Mouse (Mus musculus) CD4-positive, CD25-positive, alpha-beta regulatory T cell, adult 4 months (primary cell): Measurements from ENCODE around the gene Plppr1. TPM values are rescaled to one million over a fixed set of nuclear protein-coding genes. Genes with fewer than 3 reads are reported as not detected.
"Not testable (repeated sequence)": the region's sequence is repeated elsewhere in the genome, so short reads cannot be mapped to it uniquely, and the experiment has no call there.

Experiments
- ATAC-seq: one replicate; pipeline ENCODE4 v1.8.0; 2017
- polyA plus RNA-seq, 2 experiments: library from polyadenylated mRNA; unstranded; fragments of 100-300 nt; shearing (Covaris generic); gene quantifications; one replicate each; pipeline ENCODE4 v1.2.1; 2017

Gene Plppr1
- polyA plus RNA-seq, 2 experiments from 2014 or later, result 0.13 TPM; not detected in 1

DNA sequence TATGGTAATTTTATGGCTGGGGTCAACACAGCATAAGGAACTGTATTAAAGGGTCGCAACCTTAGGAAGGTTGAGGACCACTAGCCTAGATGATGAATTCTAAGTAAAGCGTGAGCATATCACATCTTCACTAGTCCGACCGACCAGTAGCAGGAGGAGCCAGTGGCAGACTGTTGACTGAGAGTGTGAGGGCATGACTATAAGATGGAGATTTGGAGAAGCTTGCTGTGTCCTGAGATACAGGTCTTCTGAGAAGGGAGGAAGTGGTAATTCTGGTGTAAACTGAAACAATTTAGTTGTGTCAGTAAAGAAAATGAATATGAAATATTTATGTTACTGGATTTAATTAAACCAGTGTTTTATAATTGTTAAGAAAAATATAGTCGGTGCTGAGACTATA is 180.4 kb downstream of the Plppr1 start:
- no peak for ATAC-seq

DNA sequence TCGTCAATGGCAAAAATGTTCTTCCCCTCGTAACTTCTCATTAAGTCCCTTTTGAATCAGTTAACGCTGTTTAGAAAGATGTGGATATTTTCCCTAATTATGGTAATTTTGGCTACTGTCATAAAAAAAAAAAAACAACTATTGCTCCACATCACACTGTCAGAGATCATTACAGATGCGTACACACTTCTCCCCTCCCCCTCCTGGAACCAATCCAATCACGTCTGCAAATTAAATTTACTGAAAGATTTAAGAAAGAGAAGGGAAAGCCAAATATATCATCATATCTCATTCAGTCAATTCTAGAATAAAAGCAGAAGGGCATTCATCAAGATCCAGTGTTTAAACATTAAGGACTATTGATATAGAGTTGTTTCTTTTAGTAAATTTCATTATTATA is 185.7 kb downstream of the Plppr1 start:
- ATAC-seq, result no peak

GRCm38 (mm10) chr4:49245274-49245673 is 186.2 kb downstream of the Plppr1 start:
- no peak for ATAC-seq

DNA sequence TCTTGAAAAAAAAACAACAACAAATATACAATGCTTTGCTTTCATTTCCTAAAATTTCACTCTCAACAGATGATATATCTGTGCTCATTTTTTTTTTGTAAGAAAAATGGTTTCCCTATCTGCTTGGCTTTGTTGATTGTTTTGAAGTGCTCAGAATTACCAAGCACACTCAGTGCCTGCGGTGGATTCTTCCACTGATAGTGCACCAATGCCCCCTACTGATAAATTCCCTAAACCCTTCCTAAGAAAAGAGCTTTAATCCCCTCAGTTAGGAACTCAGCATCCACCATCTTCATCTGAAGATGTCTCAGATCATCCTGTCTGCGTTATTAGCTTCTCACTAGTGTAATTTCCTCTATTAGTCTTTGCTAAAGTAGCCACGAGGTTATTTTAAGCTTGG is 192.2 kb downstream of the Plppr1 start:
- no peak for ATAC-seq

GRCm38 (mm10) chr4:49252169-49252568 is 193.1 kb downstream of the Plppr1 start:
- no peak for ATAC-seq

- no peak for ATAC-seq
Observed at GRCm38 (mm10) chr4:49278515-49278914, 219.4 kb downstream of the Plppr1 start.

GRCm38 (mm10) chr4:49284692-49285291 is 225.7 kb downstream of the Plppr1 start:
- ATAC-seq, result no peak

DNA sequence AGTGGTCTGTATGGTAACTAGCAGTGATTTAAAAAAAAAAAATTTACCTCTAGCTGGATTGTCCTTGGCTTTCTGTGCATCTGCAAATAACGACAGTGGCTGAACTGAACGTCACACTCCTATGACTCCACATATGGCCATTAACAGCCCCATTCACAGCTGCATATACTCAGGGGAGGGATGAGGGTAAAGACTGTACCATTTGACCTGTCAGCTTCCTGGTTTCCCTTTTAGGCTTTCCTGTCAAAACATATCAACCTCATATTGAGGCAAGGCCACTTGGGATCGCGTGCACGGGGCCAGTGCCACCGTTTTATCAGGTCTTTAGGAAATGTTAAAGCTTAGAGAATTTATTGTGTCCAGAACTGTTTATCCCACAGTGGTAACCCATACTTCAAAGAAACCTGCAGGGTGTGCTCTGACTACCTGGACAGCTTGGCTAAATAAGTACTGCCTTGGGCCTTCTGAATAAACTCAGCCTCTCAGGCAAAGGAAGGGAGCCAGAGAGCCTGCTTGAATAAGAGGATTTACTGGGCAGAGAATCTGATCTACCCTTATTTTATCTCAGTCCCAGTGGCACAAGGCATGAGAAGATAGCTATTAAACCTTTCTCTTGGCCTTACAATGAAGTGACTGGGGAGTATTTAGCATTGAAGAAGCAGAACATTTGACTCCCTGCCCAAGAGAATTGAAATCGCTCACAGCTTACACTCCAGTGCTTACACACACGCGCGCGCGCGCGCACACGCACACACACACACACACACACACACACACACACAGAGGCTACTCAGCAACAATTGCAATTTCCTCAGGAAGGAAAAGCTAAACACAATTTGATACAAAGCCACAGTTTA is 226.5 kb downstream of the Plppr1 start:
- ATAC-seq, result no peak

DNA sequence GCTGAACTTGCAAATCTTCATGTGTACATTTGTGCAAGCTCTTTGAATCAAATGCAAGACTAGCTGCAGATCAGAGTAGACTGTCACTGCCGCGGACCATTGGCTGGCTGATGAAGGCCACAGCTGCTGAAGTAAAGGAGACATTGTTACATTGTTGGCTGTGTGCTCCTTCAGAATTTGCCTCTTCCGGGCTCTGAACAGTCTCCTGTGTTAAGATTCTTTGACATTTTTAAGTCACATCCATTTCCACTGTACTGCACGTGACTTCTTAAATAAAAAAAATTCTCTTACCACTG is 227.1 kb downstream of the Plppr1 start:
- no peak for ATAC-seq

DNA sequence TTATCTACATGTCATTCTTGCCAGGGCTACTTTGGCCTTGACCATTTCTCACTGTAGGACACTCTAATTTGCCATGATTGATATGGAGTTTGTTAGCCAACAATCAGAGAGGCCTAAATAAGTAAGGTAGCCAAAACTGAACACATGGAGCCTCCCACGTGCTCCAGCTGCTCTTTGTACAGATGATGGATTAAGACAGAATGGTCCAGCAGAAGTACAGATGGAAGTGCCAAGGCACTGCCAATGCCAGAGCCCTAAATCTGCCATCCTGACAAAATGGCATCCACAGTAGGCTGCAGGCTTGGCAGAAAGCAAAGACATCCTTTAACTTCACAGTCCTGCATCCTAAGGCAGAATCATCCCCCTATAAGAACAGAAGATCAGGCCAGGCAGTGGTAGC is 237.4 kb downstream of the Plppr1 start:
- no peak for ATAC-seq

DNA sequence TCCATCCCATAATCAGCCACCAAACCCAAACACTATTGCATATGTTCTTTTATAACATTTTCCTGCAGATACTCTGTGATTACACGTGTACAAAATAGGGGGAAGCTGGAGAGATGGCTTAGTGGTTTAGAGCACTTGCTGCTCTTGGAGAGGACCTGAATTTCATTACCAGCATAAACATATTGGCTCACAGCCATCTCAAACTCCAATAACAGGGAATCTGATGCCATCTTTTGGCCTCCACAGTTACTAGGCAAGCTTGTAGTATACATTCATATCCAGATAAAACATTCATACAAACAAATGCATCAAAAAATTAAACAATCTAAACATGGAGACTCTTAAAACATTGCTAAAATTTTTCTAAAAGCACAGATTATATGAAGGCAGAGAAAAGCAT is 240.5 kb downstream of the Plppr1 start:
- no peak for ATAC-seq

- no peak for ATAC-seq
Observed at GRCm38 (mm10) chr4:49321903-49322635, 263.0 kb downstream of the Plppr1 start.

DNA sequence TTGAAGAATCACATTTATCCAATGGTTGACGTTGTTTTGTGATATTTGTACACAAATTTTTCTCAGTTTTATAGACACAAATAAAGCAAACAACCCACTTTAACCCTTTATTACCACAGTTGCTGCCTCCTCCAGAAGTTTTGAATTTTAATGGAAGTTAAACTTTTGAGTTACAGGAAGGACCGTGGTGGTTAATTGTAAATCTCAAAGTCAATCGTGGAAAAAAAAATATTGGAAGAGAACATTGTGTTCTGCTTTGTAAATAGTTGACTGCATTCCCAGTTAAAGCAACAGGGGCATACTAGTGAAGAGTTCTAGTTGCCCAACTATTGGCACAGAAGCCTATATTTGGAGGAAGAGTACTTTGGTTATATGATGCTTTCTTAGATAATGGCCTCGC is 278.9 kb downstream of the Plppr1 start:
- ATAC-seq, result not testable (repeated sequence)

- not testable (repeated sequence) for ATAC-seq
Observed at GRCm38 (mm10) chr4:49340091-49340490, 281.0 kb downstream of the Plppr1 start.

DNA sequence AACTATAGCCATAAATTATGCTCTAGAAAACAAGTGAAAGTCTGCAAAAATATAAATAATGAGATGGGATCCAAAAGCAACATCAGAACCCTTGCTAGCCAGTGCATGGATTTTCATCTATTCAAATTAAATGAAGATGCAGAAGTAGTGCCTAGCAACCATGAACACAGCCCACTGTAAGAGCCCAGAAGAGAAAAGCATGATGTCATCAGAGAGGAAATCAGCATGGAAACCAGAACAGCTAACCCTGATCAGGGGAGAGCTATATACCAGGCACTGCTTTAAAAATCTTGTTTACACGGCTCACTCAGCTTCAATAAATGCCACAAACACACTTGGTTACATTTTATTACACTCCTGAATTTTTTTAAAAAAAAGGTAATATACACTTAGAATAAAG is 288.9 kb downstream of the Plppr1 start:
- not testable (repeated sequence) for ATAC-seq

DNA sequence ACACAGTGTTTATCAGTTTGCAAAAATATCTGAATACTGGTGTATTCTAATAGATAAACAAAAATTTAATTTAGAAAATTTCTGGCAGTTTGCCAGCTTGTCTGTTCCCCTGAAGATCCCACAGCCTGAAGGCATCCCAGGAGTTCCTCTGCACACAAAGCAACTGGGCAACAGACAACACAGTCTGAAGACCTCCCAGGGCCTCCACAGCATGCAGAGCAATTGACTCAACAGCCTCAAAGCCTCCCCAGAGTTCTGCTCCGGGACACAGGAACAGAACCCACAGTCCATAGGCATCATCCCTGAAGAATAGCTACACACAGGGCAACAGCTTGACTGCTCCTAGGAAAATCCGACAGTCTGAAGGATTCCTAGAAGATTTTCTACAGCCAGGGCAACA is 289.6 kb downstream of the Plppr1 start:
- ATAC-seq, result no peak

DNA sequence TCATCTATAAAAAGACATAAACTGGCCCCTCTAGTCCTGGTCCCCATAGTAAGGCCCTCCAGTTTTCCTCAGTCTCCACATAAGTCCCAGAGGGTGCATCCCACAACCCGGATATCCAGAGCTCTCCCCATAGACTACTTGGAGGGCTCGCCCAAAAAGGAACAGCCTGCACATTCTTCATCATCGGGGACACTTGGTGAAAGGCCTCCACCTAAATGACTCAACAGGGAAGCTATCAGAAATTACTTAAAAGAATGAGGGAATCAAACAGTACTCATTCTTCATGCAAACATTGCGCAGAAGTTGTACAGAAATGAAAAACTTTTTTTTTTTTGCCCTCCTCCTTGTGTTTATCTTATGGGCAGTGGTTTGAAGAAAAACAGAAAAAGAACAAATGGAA is 291.4 kb downstream of the Plppr1 start:
- ATAC-seq, result no peak

- no peak for ATAC-seq
Observed at GRCm38 (mm10) chr4:49357097-49357496, 298.0 kb downstream of the Plppr1 start.

DNA sequence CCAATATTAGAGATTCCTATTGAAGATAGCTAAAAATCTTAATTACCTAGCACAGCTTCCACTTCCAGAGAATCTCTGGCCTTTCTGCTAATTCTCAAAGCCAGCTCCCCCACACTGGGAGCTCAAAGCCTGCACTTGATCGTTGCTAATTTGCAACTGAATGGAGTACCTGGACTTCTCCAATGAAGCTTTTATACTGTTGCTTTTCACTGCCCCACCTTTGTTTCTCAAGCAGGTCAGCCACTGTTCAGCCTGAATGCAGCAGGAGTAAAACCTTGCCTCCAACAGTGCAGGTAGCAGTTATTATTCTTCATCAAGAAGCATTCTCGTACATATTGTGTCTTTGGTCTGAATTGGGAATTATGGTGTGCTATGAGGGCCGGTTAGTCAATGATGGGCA is 309.0 kb downstream of the Plppr1 start:
- ATAC-seq, result not testable (repeated sequence)

DNA sequence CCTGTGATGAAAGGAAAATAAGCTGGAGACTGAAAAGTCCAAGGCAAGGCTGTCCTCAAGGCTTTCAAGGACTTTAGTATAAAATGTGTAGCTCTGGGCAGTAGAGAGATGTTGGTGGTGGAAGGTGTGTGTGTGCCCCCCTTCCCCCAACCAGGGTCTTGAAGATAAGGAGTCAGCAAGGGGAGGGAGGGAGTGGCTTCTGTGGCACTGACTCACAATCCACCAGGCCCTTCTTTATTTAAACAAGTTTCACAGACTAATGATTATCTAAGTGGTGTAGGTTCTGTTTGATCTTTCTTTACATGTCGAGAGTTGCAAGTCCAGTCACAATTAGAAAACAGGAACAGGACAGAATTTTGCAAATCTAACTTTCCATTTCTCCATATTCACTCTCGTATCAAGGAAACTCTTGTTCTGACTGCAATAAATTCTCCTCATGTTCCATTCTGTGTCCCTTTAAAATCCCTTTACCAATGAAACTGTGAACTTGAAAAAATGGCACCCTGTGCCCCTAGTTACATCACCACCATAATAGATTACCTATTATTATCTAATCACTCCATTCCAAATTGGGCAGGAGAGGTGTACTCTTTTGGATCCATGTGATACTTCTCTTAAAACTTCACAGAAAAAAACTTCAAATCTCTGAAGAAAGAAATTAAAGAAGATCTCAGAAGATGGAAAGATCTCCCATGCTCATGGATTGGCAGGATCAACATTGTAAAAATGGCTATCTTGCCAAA is 324.7 kb downstream of the Plppr1 start:
- ATAC-seq, result not testable (repeated sequence)

GRCm38 (mm10) chr4:49386873-49387272 is 327.8 kb downstream of the Plppr1 start:
- ATAC-seq, result no peak
